Mouse (Mus musculus): ENCODE data around the gene Cfap157. TPM values are rescaled to one million over a fixed set of nuclear protein-coding genes. Genes with fewer than 3 reads are reported as not detected.

The Cfap157 gene
- total and polyA plus RNA-seq, 2 experiments from 2014 or later: 0.22 TPM; not detected in 1

DNA sequence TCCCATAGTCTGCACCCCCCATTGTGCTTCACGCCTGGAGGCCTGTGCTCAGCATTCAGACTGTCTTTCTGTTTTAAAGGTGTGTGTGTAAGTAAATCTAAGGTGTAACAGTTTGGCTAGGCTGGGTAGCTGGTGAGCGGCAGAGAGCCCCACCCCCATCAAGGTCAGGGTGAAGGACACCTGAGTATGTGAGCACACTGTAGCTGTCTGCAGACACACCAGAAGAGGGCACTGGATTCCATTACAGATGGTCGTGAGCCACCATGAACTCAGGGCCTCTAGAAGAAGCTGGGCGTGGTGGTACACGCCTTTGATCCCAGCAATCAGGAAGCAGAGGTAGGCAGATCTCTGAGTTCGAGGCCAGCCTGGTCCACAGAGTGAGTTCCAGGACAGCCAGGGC, 2.5 kb downstream of the Cfap157 start:
- ATAC-seq (ENCODE audit: insufficient read depth, low read depth) (no peak), DNase-seq (ENCODE audit: low spot score) (no peak)
- Histone ChIP-seq H3K4me3 (ENCODE audit: low read depth, low read length) (no peak overlapping the region), H3K9me3 (replicated peaks; ENCODE audit: control insufficient read depth, low read length) (no peaks in the 10 kb centered on the region), H3K4me1 (ENCODE audit: control insufficient read depth, insufficient read depth) (peaks cover 4% of the 10 kb centered on the region), H3K9ac (replicated peaks; ENCODE audit: low read depth, low read length) (no peak overlapping the region), H3K27ac (ENCODE audit: low read depth) (no peak overlapping the region), H3K27me3 (ENCODE audit: control insufficient read depth, insufficient read depth, low read length) (no peaks in the 10 kb centered on the region), H3K36me3 (replicated peaks; ENCODE audit: control insufficient read depth, insufficient read depth, low read length) (0 out of 2 replicates have a peak, but pooled peaks cover 3% of the 10 kb centered on the region), H3K4me2 (ENCODE audit: low read depth, low read length) (no peak overlapping the region)
- TF ChIP-seq CTCF (IDR thresholded peaks at IDR 0.05; ENCODE audit: low read depth): no peak
- TF ChIP-seq EP300 (IDR thresholded peaks at IDR 0.05; ENCODE audit: low read depth): no peak
- 72% methylated on average over 6 of the region's 6 CpGs for WGBS

DNA sequence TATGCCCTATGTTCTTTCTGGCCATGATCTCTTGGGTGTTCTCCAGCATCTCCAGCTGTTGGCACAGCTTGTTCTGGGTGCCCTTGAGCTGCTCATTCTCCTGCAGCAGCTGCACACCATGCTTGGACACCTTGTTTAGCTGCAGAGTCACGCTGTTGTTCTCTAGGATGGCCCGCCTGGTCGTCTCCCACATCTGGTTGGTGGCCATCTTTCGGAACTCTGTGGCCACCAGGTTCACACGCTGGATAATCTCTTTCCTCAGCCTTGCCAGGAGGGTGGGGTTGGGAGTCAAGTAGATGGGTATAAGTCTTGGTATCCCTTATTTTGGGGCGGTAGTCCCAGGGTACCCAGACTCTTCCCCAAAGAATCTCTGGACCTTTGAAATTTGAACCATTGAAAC, 4.5 kb downstream of the Cfap157 start:
- H3K36me3 ChIP-seq (replicated peaks; ENCODE audit: control insufficient read depth, insufficient read depth, low read length): 0 out of 2 replicates have a peak, but pooled peaks cover 3% of the 10 kb centered on the region
- peaks cover 10% of the 10 kb centered on the region for H3K4me1 ChIP-seq (ENCODE audit: control insufficient read depth, insufficient read depth)
- no peak for TF ChIP-seq CTCF (IDR thresholded peaks at IDR 0.05; ENCODE audit: low read depth)
- TF ChIP-seq EP300 (IDR thresholded peaks at IDR 0.05; ENCODE audit: low read depth): no peak
- no peaks in the 10 kb centered on the region for H3K9me3 ChIP-seq (replicated peaks; ENCODE audit: control insufficient read depth, low read length)
- no peak for ATAC-seq (ENCODE audit: insufficient read depth, low read depth)
- no peak overlapping the region for H3K4me3 ChIP-seq (ENCODE audit: low read depth, low read length)
- no peak overlapping the region for H3K27ac ChIP-seq (ENCODE audit: low read depth)
- no peak for DNase-seq (ENCODE audit: low spot score)
- no peak overlapping the region for H3K9ac ChIP-seq (replicated peaks; ENCODE audit: low read depth, low read length)
- H3K4me2 ChIP-seq (ENCODE audit: low read depth, low read length): no peak overlapping the region
- WGBS: 84% methylated on average over 6 of the region's 6 CpGs
- no peaks in the 10 kb centered on the region for H3K27me3 ChIP-seq (ENCODE audit: control insufficient read depth, insufficient read depth, low read length)

DNA sequence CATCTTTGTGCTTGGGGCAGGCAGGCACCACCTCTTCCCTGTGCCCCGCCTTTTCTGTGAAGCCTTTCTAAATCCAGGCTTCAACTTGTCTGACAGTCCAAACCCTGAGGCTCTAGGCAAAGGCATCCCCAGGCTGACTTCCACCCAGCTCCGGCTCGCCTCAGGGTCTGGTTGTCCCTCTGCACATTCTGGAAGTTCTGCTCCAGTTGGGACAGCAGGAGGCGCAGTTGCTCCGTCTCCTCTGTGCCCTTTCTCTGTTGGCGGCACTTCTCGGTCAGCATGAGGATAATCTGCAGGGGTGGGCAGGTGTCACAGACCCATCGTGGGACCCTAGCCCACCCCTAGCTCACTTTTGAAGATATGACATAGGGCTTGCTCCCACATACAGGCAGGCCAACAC, 5.1 kb downstream of the Cfap157 start:
- peak; percentile 9; the same call in 1 of the 2 replicates for ATAC-seq (ENCODE audit: insufficient read depth, low read depth)
- DNase-seq (ENCODE audit: low spot score): peak; percentile 75
- H3K9me3 ChIP-seq (replicated peaks; ENCODE audit: control insufficient read depth, low read length): no peaks in the 10 kb centered on the region
- no peak overlapping the region for H3K4me3 ChIP-seq (ENCODE audit: low read depth, low read length)
- peaks cover 9% of the 10 kb centered on the region for H3K4me1 ChIP-seq (ENCODE audit: control insufficient read depth, insufficient read depth)
- H3K36me3 ChIP-seq (replicated peaks; ENCODE audit: control insufficient read depth, insufficient read depth, low read length): 0 out of 2 replicates have a peak, but pooled peaks cover 3% of the 10 kb centered on the region
- H3K4me2 ChIP-seq (ENCODE audit: low read depth, low read length): no peak overlapping the region
- no peak for TF ChIP-seq EP300 (IDR thresholded peaks at IDR 0.05; ENCODE audit: low read depth)
- peak; percentile 95 for TF ChIP-seq CTCF (IDR thresholded peaks at IDR 0.05; ENCODE audit: low read depth)
- H3K27ac ChIP-seq (ENCODE audit: low read depth): no peak overlapping the region
- H3K27me3 ChIP-seq (ENCODE audit: control insufficient read depth, insufficient read depth, low read length): no peaks in the 10 kb centered on the region
- WGBS: 6% methylated on average over 8 of the region's 8 CpGs
- H3K9ac ChIP-seq (replicated peaks; ENCODE audit: low read depth, low read length): no peak overlapping the region

DNA sequence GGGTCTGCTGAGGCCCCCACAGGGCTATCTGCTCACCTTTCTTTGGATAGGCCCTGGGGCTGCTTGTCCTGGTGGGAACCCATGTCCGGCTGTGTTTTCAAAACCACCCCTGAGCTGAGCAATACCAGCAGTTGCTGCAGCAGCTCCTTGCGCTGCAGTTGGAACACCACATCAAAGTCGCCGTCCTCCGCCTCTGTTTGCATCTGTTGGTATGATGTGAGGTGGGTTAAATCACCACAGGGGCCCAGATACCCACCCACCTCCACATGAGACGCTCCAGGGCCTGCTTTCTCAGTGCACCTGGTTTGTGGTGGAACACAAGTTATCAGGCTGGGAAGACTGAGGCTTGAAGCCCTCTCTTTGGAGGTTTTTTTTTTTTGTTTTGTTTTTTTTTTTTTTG, 6.1 kb downstream of the Cfap157 start:
- DNase-seq (ENCODE audit: low spot score): no peak
- 83% methylated on average over 6 of the region's 6 CpGs for WGBS
- no peak for ATAC-seq (ENCODE audit: insufficient read depth, low read depth)

GRCm38 (mm10) chr2:32776192-32776591, 8.0 kb downstream of the Cfap157 start:
- no peak for TF ChIP-seq CTCF (IDR thresholded peaks at IDR 0.05; ENCODE audit: low read depth)
- Histone ChIP-seq H3K4me1 (ENCODE audit: control insufficient read depth, insufficient read depth) (peaks cover 6% of the 10 kb centered on the region; the same call in 1 of the 2 replicates), H3K4me2 (ENCODE audit: low read depth, low read length) (peak overlapping the region; percentile 63), H3K36me3 (replicated peaks; ENCODE audit: control insufficient read depth, insufficient read depth, low read length) (0 out of 2 replicates have a peak, but pooled peaks cover 3% of the 10 kb centered on the region), H3K27ac (ENCODE audit: low read depth) (no peak overlapping the region), H3K4me3 (ENCODE audit: low read depth, low read length) (peak overlapping the region; percentile 55), H3K9ac (replicated peaks; ENCODE audit: low read depth, low read length) (0 out of 2 replicates have a peak overlapping the region, but pooled peaks have one; percentile 10), H3K27me3 (ENCODE audit: control insufficient read depth, insufficient read depth, low read length) (no peaks in the 10 kb centered on the region), H3K9me3 (replicated peaks; ENCODE audit: control insufficient read depth, low read length) (no peaks in the 10 kb centered on the region)
- DNase-seq (ENCODE audit: low spot score) (no peak), ATAC-seq (ENCODE audit: insufficient read depth, low read depth) (no peak)
- 20% methylated on average over 22 of the region's 22 CpGs for WGBS

More for the DNA sequence above, 6.1 kb downstream of the Cfap157 start:
- H3K4me2 ChIP-seq (ENCODE audit: low read depth, low read length): no peak overlapping the region
- no peak overlapping the region for H3K9ac ChIP-seq (replicated peaks; ENCODE audit: low read depth, low read length)
- 0 out of 2 replicates have a peak, but pooled peaks cover 3% of the 10 kb centered on the region for H3K36me3 ChIP-seq (replicated peaks; ENCODE audit: control insufficient read depth, insufficient read depth, low read length)
- TF ChIP-seq CTCF (IDR thresholded peaks at IDR 0.05; ENCODE audit: low read depth): no peak
- no peak for TF ChIP-seq EP300 (IDR thresholded peaks at IDR 0.05; ENCODE audit: low read depth)
- peaks cover 6% of the 10 kb centered on the region; the same call in 1 of the 2 replicates for H3K4me1 ChIP-seq (ENCODE audit: control insufficient read depth, insufficient read depth)
- H3K27ac ChIP-seq (ENCODE audit: low read depth): no peak overlapping the region
- no peak overlapping the region for H3K4me3 ChIP-seq (ENCODE audit: low read depth, low read length)
- no peaks in the 10 kb centered on the region for H3K9me3 ChIP-seq (replicated peaks; ENCODE audit: control insufficient read depth, low read length)
- no peaks in the 10 kb centered on the region for H3K27me3 ChIP-seq (ENCODE audit: control insufficient read depth, insufficient read depth, low read length)

Data from heart, postnatal 0 days (tissue).